Mouse (Mus musculus): ENCODE measurements at regions not wholly inside any gene's neighbourhood (a gene's known extent, or its start where the extent isn't known, plus 50 kb on each side); places are given as distances from the start of the nearest gene placed in this dataset.

DNA sequence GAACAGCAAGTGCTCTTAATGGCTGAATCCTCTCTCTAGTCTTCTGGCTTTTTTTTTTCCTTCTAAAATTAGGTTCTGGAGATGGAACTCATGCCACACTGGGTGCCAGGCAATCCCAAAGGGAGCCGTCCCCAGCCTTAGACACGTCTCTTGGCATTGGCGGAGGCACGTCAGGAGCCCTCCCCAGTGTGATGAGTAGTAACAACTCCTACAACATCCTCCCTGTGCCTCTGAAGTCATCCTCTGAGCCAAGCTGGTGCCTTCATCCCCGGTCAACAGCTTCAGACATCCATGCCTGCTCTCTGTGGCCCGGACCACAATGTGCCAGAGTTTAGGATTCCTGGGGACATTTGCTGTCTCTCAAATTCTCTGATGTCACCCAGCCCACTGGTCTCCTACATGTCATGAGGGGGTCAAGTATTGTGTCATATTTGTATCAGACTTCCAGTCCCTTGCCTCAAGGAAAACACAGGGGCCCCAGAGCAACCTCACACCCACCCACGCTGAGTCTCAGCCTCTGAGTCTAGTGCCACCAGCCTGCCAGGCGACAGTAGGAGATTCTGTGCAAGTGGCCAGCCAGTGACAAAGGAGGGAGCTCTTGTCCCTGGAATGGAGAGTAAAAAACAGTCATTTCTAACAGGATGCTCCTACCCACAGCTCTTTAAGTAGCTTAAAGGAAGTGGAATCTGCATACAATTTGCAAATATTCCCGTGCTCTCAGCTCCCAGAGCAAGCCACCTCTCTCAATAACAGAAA, 144.5 kb upstream of the Kcnab2 start:
- TF ChIP-seq CTCF (IDR thresholded peaks at IDR 0.05; ENCODE audit: low read depth) (no peak), EP300 (IDR thresholded peaks at IDR 0.05; ENCODE audit: low read depth) (no peak)
